Mouse (Mus musculus): ENCODE data around the gene Fbxl18.

Gene Fbxl18

GRCm38 (mm10) chr5:142825665-142826064, 69.6 kb downstream of the Fbxl18 start:
- peak in 1 of 2 experiments; percentile 46 for DNase-seq (ENCODE audit: inconsistent age in 2 of 2, low spot score in 1 of 2)

- DNase-seq (ENCODE audit: inconsistent age in 2 of 2, low spot score in 1 of 2), result peak; percentile 46 to 80
These were observed 71.1 kb downstream of the Fbxl18 start for GRCm38 (mm10) chr5:142824091-142824490.

GRCm38 (mm10) chr5:142823096-142824062, 71.8 kb downstream of the Fbxl18 start:
- peak; percentile 94 to 97 for DNase-seq (ENCODE audit: inconsistent age in 2 of 2, low spot score in 1 of 2)

GRCm38 (mm10) chr5:142822286-142823095, 72.7 kb downstream of the Fbxl18 start:
- peak; percentile 82 to 93 for DNase-seq (ENCODE audit: inconsistent age in 2 of 2, low spot score in 1 of 2)

- DNase-seq (ENCODE audit: inconsistent age in 2 of 2, low spot score in 1 of 2), result no peak
These were observed 73.3 kb downstream of the Fbxl18 start for GRCm38 (mm10) chr5:142821974-142822285.

GRCm38 (mm10) chr5:142821266-142821973, 73.8 kb downstream of the Fbxl18 start:
- peak; percentile 97 to 99 for DNase-seq (ENCODE audit: inconsistent age in 2 of 2, low spot score in 1 of 2)

GRCm38 (mm10) chr5:142820276-142821265, 74.7 kb downstream of the Fbxl18 start:
- peak; percentile 75 to 93 for DNase-seq (ENCODE audit: inconsistent age in 2 of 2, low spot score in 1 of 2)

GRCm38 (mm10) chr5:142819385-142820275, 75.6 kb downstream of the Fbxl18 start:
- DNase-seq (ENCODE audit: inconsistent age in 2 of 2, low spot score in 1 of 2), result peak; percentile 76 to 92

GRCm38 (mm10) chr5:142818435-142819360, 76.5 kb downstream of the Fbxl18 start:
- DNase-seq (ENCODE audit: inconsistent age in 2 of 2, low spot score in 1 of 2), result peak; percentile 77 to 91

GRCm38 (mm10) chr5:142817524-142818434, 77.4 kb downstream of the Fbxl18 start, which contains the start of gene Tnrc18:
Tnrc18 (minus strand) TSS chr5:142817662.
- DNase-seq (ENCODE audit: inconsistent age in 2 of 2, low spot score in 1 of 2), result peak; percentile 99 to 100

All from adrenal gland, adult (tissue).